Mouse (Mus musculus): ENCODE data around the gene Klhdc9.

Gene Klhdc9

DNA sequence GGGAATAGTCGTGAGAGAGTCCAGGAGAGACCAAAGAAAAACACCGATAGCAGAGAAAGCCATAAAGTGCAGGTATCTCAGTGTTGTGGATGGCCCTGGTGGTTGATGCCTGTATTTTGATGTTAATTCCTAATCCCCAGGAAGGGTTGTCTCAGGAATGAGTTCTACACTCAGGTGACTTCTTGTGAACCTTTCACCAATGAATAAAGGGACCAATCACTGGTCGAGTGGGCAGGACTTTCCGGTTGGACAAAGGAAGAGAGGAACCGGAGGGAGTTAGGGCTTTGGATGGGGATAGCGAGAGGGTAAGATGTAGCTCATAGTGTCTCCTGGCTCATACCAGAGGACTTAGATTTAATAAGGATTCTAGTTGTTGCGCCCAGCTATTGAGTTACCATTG, 40.9 kb downstream of the Klhdc9 start:
- DNase-seq (ENCODE audit: extremely low read depth, insufficient read length, low spot score) = no peak

DNA sequence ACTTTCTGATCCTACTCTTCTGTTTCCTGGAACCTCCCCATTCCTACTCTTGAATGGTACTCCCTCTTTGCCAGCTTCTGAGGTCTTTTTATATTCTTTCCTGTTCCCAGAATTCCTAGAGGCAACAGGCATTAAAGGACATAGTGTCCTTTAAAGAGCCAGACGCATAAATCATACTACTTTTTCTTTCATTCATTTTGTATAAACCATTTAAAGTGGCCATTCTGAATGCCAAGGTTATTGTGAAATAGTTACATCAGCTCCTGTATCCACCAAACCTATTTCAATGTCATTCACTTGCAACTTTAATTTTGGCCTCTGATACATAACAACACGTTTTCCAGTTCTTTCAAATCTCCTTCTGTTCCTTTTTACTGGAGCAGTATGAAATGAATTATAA, 51.3 kb downstream of the Klhdc9 start:
- DNase-seq (ENCODE audit: extremely low read depth, insufficient read length, low spot score) = no peak

All from 3134 (cell line).